Mouse (Mus musculus): ENCODE measurements around the gene Cep164.
"Not testable (repeated sequence)": the region's sequence is repeated elsewhere in the genome, so short reads cannot be mapped to it uniquely, and the experiment has no call there.

Gene Cep164

DNA sequence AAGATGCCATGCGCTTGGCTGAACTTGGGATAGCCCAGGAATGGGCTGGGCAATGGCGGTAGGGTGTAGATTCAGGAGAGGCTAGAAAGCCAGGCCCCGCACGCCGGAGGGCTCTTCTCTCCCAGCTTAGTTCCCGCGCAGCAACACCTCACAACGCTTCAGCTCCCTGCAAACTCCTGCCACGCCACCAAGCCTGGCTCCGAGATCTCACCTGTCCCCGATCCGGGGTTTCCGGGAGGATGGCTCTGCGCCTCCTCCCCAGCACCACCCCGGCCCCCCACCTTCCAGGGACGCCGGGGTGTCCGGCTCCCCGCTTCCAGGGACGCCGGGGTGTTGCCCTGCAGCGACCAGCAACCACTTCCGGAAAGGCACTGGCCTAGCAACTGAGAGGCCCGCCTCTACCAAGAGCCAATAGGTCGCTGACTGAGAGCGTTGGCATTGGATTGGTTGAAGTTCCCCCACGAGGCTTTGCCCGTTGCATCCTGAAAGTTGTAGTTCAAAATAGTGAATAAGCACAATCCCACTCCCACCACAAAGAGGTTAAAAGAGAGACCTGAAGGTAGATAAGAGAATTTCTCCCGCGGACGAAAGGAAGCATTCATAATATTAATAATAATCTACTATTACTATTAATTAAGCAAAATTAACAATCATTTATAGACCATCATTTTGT is at the start of gene Cep164:
Cep164 (minus strand) TSS at position 401 of the 673 bp plus-strand sequence.
- Histone ChIP-seq H3K36me3 (ENCODE audit: control insufficient read depth, insufficient read depth, low read length, poor library complexity, severe bottlenecking) (no peaks in the 10 kb centered on the region), H3K27me3 (ENCODE audit: control insufficient read depth, insufficient read depth, low read length, poor library complexity, severe bottlenecking) (no peaks in the 10 kb centered on the region)
- peak; percentile 86 for DNase-seq (ENCODE audit: low read depth, low spot score)

GRCm38 (mm10) chr9:45877928-45878327 is 49.4 kb upstream of the Cep164 start:
- Histone ChIP-seq H3K36me3 (ENCODE audit: control insufficient read depth, insufficient read depth, low read length, poor library complexity, severe bottlenecking) (peaks cover 4% of the 10 kb centered on the region; the same call in 1 of the 2 replicates), H3K27me3 (ENCODE audit: control insufficient read depth, insufficient read depth, low read length, poor library complexity, severe bottlenecking) (no peaks in the 10 kb centered on the region)
- DNase-seq (ENCODE audit: low read depth, low spot score) = no peak

DNA sequence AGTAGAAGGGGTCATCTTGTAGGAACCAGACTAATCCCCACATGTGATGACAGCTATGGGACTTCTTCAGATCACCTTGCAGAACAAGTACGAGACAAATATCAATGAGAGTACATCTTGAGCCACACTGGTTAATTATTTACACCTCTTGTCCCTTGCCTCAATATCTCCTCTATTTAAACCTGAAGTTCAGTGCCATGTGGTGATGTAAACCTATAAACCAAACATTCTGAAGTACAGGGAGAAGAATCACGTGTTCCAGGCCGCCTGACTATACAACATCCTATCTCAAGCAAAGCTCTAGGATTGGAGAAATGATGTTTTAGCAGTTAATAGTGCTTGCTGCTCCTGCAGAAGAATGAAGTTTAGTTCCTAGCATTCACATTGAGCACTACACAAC is 41.8 kb upstream of the Cep164 start:
- DNase-seq (ENCODE audit: low read depth, low spot score) = no peak
- peaks cover 11% of the 10 kb centered on the region for H3K36me3 ChIP-seq (ENCODE audit: control insufficient read depth, insufficient read depth, low read length, poor library complexity, severe bottlenecking)

DNA sequence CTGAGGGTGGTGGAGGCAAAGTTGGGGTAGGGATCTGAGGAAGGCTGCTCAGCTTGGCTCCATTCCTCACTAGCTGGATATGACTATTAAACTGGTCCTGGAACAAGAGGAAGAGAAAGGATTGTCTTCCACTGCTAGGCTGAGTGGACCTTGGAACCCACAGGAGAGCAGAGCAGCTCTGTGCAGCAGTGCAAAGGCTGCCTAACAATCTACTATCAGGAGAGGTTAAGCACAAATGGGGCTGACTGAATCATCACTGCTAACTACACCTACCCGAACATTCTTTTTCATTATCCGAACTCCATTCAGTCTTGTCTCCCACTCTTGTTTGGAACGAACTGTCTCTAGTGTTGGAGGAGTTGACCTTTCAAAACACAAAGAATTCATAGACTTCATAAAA is 40.7 kb upstream of the Cep164 start:
- Histone ChIP-seq H3K27me3 (ENCODE audit: control insufficient read depth, insufficient read depth, low read length, poor library complexity, severe bottlenecking) (no peaks in the 10 kb centered on the region), H3K36me3 (ENCODE audit: control insufficient read depth, insufficient read depth, low read length, poor library complexity, severe bottlenecking) (peaks cover 11% of the 10 kb centered on the region)
- DNase-seq (ENCODE audit: low read depth, low spot score) = no peak

More for the DNA sequence above, 41.8 kb upstream of the Cep164 start:
- no peaks in the 10 kb centered on the region for H3K27me3 ChIP-seq (ENCODE audit: control insufficient read depth, insufficient read depth, low read length, poor library complexity, severe bottlenecking)

DNA sequence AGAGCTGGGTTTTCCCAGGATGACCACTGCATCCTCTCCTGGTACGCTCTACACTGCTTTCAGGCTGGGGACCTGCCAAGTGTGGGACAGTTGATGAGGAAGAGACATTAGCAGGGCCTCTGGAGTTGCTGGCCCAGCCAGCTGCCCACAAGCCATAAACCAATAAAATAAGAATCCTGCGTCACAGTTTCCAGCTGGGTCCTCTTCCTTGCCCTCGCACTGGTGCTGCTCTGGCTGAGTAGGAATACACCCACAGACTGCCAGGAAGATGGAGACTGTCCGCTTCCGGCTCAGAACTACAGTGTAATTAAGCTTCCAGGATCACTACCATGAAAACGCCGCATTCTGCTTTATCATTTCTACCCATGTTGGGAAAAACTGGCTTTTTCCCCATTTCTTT is 33.3 kb upstream of the Cep164 start:
- Histone ChIP-seq H3K27me3 (ENCODE audit: control insufficient read depth, insufficient read depth, low read length, poor library complexity, severe bottlenecking) (no peaks in the 10 kb centered on the region), H3K36me3 (ENCODE audit: control insufficient read depth, insufficient read depth, low read length, poor library complexity, severe bottlenecking) (peaks cover 1% of the 10 kb centered on the region; the same call in 1 of the 2 replicates)
- no peak for DNase-seq (ENCODE audit: low read depth, low spot score)

GRCm38 (mm10) chr9:45859364-45859763 is 30.9 kb upstream of the Cep164 start:
- Histone ChIP-seq H3K36me3 (ENCODE audit: control insufficient read depth, insufficient read depth, low read length, poor library complexity, severe bottlenecking) (peaks cover 1% of the 10 kb centered on the region; the same call in 1 of the 2 replicates), H3K27me3 (ENCODE audit: control insufficient read depth, insufficient read depth, low read length, poor library complexity, severe bottlenecking) (no peaks in the 10 kb centered on the region)
- DNase-seq (ENCODE audit: low read depth, low spot score) = no peak

- Histone ChIP-seq H3K36me3 (ENCODE audit: control insufficient read depth, insufficient read depth, low read length, poor library complexity, severe bottlenecking) (no peaks in the 10 kb centered on the region), H3K27me3 (ENCODE audit: control insufficient read depth, insufficient read depth, low read length, poor library complexity, severe bottlenecking) (no peaks in the 10 kb centered on the region)
- no peak for DNase-seq (ENCODE audit: low read depth, low spot score)
These were observed 25.6 kb upstream of the Cep164 start for GRCm38 (mm10) chr9:45854136-45854535.

DNA sequence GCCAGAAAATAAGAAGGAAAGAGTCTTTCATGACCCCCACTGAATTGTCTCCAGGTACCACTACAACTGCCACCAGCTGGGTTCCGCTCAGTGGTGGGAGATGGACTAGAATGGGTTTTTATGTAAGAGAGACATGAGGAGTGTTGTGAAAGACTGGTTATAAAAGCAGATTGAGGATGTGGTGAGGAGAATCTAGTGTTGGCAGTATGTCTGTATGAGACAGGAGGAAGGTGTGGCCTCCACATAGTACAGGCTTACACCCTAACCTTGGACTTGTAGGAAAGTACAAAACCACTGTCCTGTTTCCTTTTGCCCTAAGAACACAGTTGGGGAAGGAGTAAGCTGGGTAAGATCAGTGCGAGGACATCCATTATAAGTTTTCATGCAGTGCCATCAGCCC is 25.2 kb upstream of the Cep164 start:
- no peak for DNase-seq (ENCODE audit: low read depth, low spot score)
- H3K27me3 ChIP-seq (ENCODE audit: control insufficient read depth, insufficient read depth, low read length, poor library complexity, severe bottlenecking) = no peaks in the 10 kb centered on the region
- no peaks in the 10 kb centered on the region for H3K36me3 ChIP-seq (ENCODE audit: control insufficient read depth, insufficient read depth, low read length, poor library complexity, severe bottlenecking)

GRCm38 (mm10) chr9:45851776-45852175 is 23.3 kb upstream of the Cep164 start:
- Histone ChIP-seq H3K36me3 (ENCODE audit: control insufficient read depth, insufficient read depth, low read length, poor library complexity, severe bottlenecking) (no peaks in the 10 kb centered on the region), H3K27me3 (ENCODE audit: control insufficient read depth, insufficient read depth, low read length, poor library complexity, severe bottlenecking) (no peaks in the 10 kb centered on the region)
- DNase-seq (ENCODE audit: low read depth, low spot score) = no peak

- Histone ChIP-seq H3K27me3 (ENCODE audit: control insufficient read depth, insufficient read depth, low read length, poor library complexity, severe bottlenecking) (no peaks in the 10 kb centered on the region), H3K36me3 (ENCODE audit: control insufficient read depth, insufficient read depth, low read length, poor library complexity, severe bottlenecking) (no peaks in the 10 kb centered on the region)
- no peak for DNase-seq (ENCODE audit: low read depth, low spot score)
These were observed 22.8 kb upstream of the Cep164 start for GRCm38 (mm10) chr9:45851330-45851729.

DNA sequence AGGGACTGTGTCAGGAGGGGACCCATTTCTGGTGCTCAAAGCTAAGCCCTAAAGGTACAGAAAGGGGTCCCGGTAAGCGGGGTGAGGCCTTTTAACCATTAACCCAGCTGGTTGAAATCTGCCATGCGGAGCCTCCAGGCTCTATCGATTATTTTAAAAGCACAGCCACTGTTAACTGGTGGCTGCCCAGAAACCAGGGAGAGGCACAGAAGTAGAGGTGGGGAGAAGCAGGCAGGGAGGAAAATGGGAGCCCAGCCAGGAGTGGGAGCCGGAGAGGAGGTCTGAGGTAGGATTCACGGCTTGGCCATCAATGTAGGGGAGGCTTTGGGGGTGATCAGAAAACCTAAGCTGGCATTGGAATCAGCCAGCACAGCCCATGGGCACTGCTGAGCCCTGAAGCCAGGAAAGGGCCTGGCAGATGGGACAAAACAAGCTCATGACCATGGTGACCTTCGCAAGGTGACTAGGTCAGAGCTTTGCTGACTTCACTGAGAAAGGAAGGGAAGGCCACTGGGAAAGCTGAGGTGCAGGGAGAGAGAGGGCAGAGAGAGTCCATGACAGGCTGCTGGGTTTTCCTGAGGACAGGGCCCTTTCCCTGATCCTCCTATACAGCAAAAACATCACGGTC is 22.2 kb upstream of the Cep164 start:
- H3K36me3 ChIP-seq (ENCODE audit: control insufficient read depth, insufficient read depth, low read length, poor library complexity, severe bottlenecking) = no peaks in the 10 kb centered on the region
- no peak for DNase-seq (ENCODE audit: low read depth, low spot score)
- no peaks in the 10 kb centered on the region for H3K27me3 ChIP-seq (ENCODE audit: control insufficient read depth, insufficient read depth, low read length, poor library complexity, severe bottlenecking)

DNA sequence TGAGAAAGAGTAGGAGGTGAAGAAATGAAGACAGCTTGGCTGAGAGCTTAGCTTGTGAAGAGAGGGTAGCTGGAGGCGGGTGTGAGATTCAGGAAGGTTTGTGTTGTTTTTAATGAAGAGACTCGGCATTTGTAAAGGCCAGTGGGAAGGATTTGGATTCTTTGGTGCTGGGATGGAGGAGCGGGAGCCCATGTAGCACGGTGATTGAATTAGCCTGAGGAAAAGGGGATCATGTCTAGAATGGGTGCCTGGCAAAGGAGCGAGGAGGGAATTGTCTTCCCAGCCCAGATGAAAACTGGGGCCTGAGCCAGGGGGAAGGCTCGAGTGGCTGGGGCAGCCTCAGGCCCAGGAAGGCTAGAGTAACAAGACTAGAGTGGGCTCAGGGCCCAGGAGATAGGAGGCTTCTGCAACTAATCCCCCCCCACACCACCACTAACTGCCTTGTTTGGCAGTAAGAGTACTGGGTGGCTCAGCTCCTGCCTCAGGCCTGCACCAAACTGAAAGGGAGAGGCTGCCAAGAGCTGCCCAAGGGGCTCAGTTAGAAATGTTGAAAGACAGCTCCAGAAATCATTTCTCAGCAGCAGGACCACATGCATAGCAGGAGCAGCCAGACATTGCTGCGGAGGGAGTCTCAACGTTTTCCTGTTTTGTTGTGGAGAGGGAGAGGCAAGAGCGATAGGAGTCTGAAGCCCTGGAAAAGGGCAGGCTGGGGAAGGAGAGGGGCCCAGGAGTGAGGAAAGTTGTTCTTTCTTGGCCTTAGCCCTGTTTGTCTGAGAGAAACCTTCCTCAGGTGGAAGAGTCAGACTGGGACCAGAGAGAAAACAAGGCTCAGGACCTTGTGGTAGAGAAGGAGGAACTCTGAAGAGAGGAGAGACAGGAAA is 21.3 kb upstream of the Cep164 start:
- Histone ChIP-seq H3K36me3 (ENCODE audit: control insufficient read depth, insufficient read depth, low read length, poor library complexity, severe bottlenecking) (no peaks in the 10 kb centered on the region), H3K27me3 (ENCODE audit: control insufficient read depth, insufficient read depth, low read length, poor library complexity, severe bottlenecking) (no peaks in the 10 kb centered on the region)
- DNase-seq (ENCODE audit: low read depth, low spot score) = no peak

- H3K36me3 ChIP-seq (ENCODE audit: control insufficient read depth, insufficient read depth, low read length, poor library complexity, severe bottlenecking) = no peaks in the 10 kb centered on the region
- no peaks in the 10 kb centered on the region for H3K27me3 ChIP-seq (ENCODE audit: control insufficient read depth, insufficient read depth, low read length, poor library complexity, severe bottlenecking)
- DNase-seq (ENCODE audit: low read depth, low spot score) = no peak
These were observed 18.5 kb upstream of the Cep164 start for GRCm38 (mm10) chr9:45846891-45847460.

DNA sequence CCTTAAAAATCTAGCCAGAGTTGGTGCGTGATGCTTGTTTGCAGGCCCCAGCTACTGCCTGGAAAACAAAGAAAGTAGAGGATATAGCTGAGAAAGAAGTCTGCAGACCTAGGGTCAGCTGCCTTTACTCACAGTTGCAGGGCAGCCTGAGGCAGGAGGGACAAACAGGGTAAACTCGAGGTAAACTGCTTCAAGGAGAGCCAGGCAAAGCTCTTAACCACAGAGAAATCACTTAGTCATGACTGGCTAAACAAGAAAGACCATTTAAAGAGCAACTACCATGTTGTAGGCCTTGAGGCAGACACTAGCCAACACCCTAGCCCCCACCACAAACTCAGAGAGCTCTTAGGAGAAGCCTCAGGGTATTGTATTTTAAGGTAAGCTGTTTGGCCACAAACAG is 17.7 kb upstream of the Cep164 start:
- not testable (repeated sequence) for H3K27me3 ChIP-seq (ENCODE audit: control insufficient read depth, insufficient read depth, low read length, poor library complexity, severe bottlenecking); DNase-seq (ENCODE audit: low read depth, low spot score); H3K36me3 ChIP-seq (ENCODE audit: control insufficient read depth, insufficient read depth, low read length, poor library complexity, severe bottlenecking)

- DNase-seq (ENCODE audit: low read depth, low spot score) = no peak
- H3K36me3 ChIP-seq (ENCODE audit: control insufficient read depth, insufficient read depth, low read length, poor library complexity, severe bottlenecking) = no peaks in the 10 kb centered on the region
- no peaks in the 10 kb centered on the region for H3K27me3 ChIP-seq (ENCODE audit: control insufficient read depth, insufficient read depth, low read length, poor library complexity, severe bottlenecking)
These were observed 17.1 kb upstream of the Cep164 start for GRCm38 (mm10) chr9:45845541-45845940.

All from splenic B cell, adult 2 months (primary cell).